Mouse (Mus musculus): ENCODE measurements around the gene Gxylt1. TPM values are rescaled to one million over a fixed set of nuclear protein-coding genes. Genes with fewer than 3 reads are reported as not detected.
"Not testable (repeated sequence)": the region's sequence is repeated elsewhere in the genome, so short reads cannot be mapped to it uniquely, and the experiment has no call there.

Gxylt1 gene
- 19.7 and 21.7 TPM in 2 replicates for polyA plus RNA-seq (2014; fragmentation: Nextera tagmentation; extraction: Ambion mirVana)

DNA sequence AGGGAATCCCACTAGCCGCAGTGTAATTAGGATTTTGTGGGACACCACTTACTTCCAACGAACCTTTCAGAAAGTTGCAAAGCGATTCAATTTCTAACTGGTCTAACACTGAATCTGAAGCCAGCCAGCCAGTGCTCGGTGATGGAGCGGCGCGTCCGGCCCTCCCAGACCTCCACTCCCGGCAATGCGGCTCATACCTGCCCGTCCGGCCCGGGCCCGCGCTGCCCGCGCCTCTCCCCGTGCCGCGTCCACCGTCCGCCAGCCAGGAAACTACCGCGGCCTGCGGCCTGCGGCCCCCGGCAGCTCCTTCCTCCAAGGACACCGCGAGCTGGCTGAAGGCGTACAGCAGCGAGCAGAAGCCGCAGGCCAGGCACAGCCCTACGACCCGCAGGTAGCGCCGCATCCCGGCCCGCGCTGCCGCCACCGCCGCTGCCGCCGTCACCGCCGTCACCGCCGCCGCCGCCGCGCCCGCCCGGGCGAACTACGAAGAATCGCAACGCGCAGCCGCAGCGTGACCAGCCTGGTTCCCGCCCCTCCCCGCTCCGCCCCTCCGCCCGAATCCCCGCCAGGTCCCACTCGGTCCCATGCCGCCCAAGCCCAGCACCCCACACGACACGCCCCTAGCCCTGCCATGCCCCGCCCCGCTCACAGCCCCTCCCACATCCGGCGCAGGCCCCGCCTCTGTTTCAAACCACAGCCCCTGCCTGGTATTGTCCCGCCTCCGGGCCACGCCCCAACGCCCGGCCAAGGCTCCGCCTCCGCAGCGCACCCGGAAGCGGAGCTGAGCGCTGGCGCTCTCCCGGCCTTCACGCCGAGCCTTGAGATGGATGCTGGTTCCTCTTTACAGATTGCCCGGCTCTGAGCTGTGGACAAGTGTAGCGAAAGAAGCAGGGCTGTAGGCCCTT lies at the start of gene Gxylt1:
Gxylt1 (minus strand) TSS at position 501 of the 905 bp plus-strand sequence.
- under 1% methylated on average over 67 of the region's 93 CpGs for WGBS
- peak; percentile 98 for ATAC-seq (replicated peaks; ENCODE audit: low FRiP score)
- H3K4me3 ChIP-seq (ENCODE audit: low read depth, low read length): peak within 1 kb of the TSS; percentile 74

DNA sequence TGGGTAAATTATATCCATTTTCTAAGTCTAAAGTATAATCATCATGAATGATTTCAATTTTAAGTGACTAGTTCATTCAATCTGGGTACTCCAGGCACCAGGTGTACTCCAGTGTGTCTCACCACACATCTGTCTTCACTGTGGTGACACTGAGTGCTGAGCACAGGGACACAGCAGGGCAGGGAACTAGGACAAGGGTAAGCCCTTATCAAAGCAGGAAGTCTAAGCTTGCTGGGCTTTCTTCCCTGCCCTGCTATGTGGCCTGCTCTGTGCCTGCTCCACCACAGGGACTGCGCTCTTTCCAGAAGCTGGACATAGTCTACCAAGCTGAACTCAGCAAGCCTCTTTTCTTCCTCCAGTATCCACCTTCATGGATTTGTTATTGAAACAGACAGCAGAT lies 43.8 kb upstream of the Gxylt1 start:
- no peak overlapping the region for H3K9ac ChIP-seq (ENCODE audit: low read length)
- no peaks in the 10 kb centered on the region for H3K36me3 ChIP-seq (ENCODE audit: control insufficient read depth, insufficient read depth, low read length)
- H3K27ac ChIP-seq (ENCODE audit: low read depth, low read length): no peak overlapping the region
- H3K27me3 ChIP-seq (ENCODE audit: control insufficient read depth, insufficient read depth, low read length): no peaks in the 10 kb centered on the region
- no peaks in the 10 kb centered on the region for H3K9me3 ChIP-seq (ENCODE audit: control insufficient read depth, low read length)
- ATAC-seq (replicated peaks; ENCODE audit: low FRiP score) (no peak), DNase-seq (ENCODE audit: low spot score) (no peak)
- no peak overlapping the region for H3K4me2 ChIP-seq (ENCODE audit: low read depth, low read length, severe bottlenecking)
- 90% methylated on average over 1 of the region's 1 CpGs for WGBS
- no peaks in the 10 kb centered on the region for H3K4me1 ChIP-seq (replicated peaks; ENCODE audit: control insufficient read depth, insufficient read depth, low read length)
- no peak overlapping the region for H3K4me3 ChIP-seq (ENCODE audit: low read depth, low read length)

More for the DNA sequence above, at the start of gene Gxylt1:
- Histone ChIP-seq H3K27ac (ENCODE audit: low read depth, low read length) (peak within 1 kb of the TSS; percentile 74), H3K4me1 (replicated peaks; ENCODE audit: control insufficient read depth, insufficient read depth, low read length) (peaks cover 11% of the 10 kb centered on the region; the same call in 1 of the 2 replicates), H3K4me2 (ENCODE audit: low read depth, low read length, severe bottlenecking) (peak within 1 kb of the TSS; percentile 66), H3K27me3 (ENCODE audit: control insufficient read depth, insufficient read depth, low read length) (no peaks in the 10 kb centered on the region), H3K36me3 (ENCODE audit: control insufficient read depth, insufficient read depth, low read length) (no peaks in the 10 kb centered on the region), H3K9ac (ENCODE audit: low read length) (peak within 1 kb of the TSS; percentile 78), H3K9me3 (ENCODE audit: control insufficient read depth, low read length) (no peaks in the 10 kb centered on the region)
- peak; percentile 100 for DNase-seq (ENCODE audit: low spot score)

DNA sequence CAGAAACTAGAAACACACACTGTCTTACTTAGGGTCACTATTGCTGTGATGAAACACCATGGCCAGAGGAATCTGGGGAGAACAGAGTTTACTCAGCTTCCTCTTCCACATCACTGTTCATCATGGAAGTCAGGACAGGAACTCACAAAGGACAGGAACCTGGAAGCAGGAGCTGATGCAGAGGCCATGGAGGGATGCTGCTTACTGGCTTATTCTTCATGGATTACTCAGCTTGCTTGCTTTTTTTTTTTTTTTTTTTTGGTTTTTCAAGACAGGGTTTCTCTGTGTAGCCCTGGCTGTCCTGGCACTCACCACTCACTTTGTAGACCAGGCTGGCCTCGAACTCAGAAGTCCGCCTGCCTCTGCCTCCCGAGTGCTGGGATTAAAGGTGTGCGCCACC lies 35.3 kb upstream of the Gxylt1 start:
- not testable (repeated sequence) for H3K27me3 ChIP-seq (ENCODE audit: control insufficient read depth, insufficient read depth, low read length); H3K4me1 ChIP-seq (replicated peaks; ENCODE audit: control insufficient read depth, insufficient read depth, low read length); H3K4me2 ChIP-seq (ENCODE audit: low read depth, low read length, severe bottlenecking); H3K4me3 ChIP-seq (ENCODE audit: low read depth, low read length); H3K27ac ChIP-seq (ENCODE audit: low read depth, low read length); H3K9me3 ChIP-seq (ENCODE audit: control insufficient read depth, low read length); H3K9ac ChIP-seq (ENCODE audit: low read length); H3K36me3 ChIP-seq (ENCODE audit: control insufficient read depth, insufficient read depth, low read length); ATAC-seq (replicated peaks; ENCODE audit: low FRiP score); DNase-seq (ENCODE audit: low spot score)
- WGBS: 92% methylated on average over 4 of the region's 4 CpGs

DNA sequence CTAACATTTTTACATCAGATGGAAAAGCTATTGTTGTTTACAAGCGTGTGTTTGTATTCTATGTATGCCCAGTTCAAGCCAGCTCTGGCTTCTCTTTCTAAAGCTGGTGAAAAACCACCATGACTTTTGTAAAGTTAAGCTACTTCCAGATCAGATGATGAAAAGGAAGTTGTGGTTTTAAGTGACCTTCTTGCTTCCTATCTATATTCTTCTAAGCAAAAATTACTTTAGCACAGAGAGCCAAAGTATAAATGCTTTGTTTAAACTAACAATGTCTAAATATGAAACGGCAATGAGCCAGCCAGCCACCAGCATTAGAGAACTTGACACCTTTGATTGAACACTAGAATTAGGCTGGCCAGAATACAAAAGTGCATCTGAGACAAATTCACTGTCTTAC lies 23.2 kb upstream of the Gxylt1 start:
- ATAC-seq (replicated peaks; ENCODE audit: low FRiP score) (no peak), DNase-seq (ENCODE audit: low spot score) (no peak)
- no peak overlapping the region for H3K27ac ChIP-seq (ENCODE audit: low read depth, low read length)
- H3K27me3 ChIP-seq (ENCODE audit: control insufficient read depth, insufficient read depth, low read length): no peaks in the 10 kb centered on the region
- 86% methylated on average over 2 of the region's 2 CpGs for WGBS
- peaks cover 2% of the 10 kb centered on the region; the same call in 1 of the 2 replicates for H3K4me1 ChIP-seq (replicated peaks; ENCODE audit: control insufficient read depth, insufficient read depth, low read length)
- H3K36me3 ChIP-seq (ENCODE audit: control insufficient read depth, insufficient read depth, low read length): no peaks in the 10 kb centered on the region
- no peak overlapping the region for H3K9ac ChIP-seq (ENCODE audit: low read length)
- H3K9me3 ChIP-seq (ENCODE audit: control insufficient read depth, low read length): no peaks in the 10 kb centered on the region
- no peak overlapping the region for H3K4me2 ChIP-seq (ENCODE audit: low read depth, low read length, severe bottlenecking)
- no peak overlapping the region for H3K4me3 ChIP-seq (ENCODE audit: low read depth, low read length)

- no peak for ATAC-seq (replicated peaks; ENCODE audit: low FRiP score)
- Histone ChIP-seq H3K9me3 (ENCODE audit: control insufficient read depth, low read length) (no peaks in the 10 kb centered on the region), H3K36me3 (ENCODE audit: control insufficient read depth, insufficient read depth, low read length) (no peaks in the 10 kb centered on the region; the same call in 1 of the 2 replicates), H3K9ac (ENCODE audit: low read length) (no peak overlapping the region), H3K27me3 (ENCODE audit: control insufficient read depth, insufficient read depth, low read length) (no peaks in the 10 kb centered on the region), H3K4me1 (replicated peaks; ENCODE audit: control insufficient read depth, insufficient read depth, low read length) (no peaks in the 10 kb centered on the region), H3K27ac (ENCODE audit: low read depth, low read length) (no peak overlapping the region), H3K4me2 (ENCODE audit: low read depth, low read length, severe bottlenecking) (no peak overlapping the region), H3K4me3 (ENCODE audit: low read depth, low read length) (no peak overlapping the region)
- no peak for DNase-seq (ENCODE audit: low spot score)
- WGBS: 92% methylated on average over 11 of the region's 11 CpGs
Observed at GRCm38 (mm10) chr15:93294483-93294882, 19.5 kb upstream of the Gxylt1 start.

- Histone ChIP-seq H3K27ac (ENCODE audit: low read depth, low read length) (no peak overlapping the region), H3K4me1 (replicated peaks; ENCODE audit: control insufficient read depth, insufficient read depth, low read length) (no peaks in the 10 kb centered on the region), H3K36me3 (ENCODE audit: control insufficient read depth, insufficient read depth, low read length) (no peaks in the 10 kb centered on the region; the same call in 1 of the 2 replicates), H3K9me3 (ENCODE audit: control insufficient read depth, low read length) (no peaks in the 10 kb centered on the region), H3K27me3 (ENCODE audit: control insufficient read depth, insufficient read depth, low read length) (no peaks in the 10 kb centered on the region), H3K9ac (ENCODE audit: low read length) (no peak overlapping the region), H3K4me3 (ENCODE audit: low read depth, low read length) (no peak overlapping the region), H3K4me2 (ENCODE audit: low read depth, low read length, severe bottlenecking) (no peak overlapping the region)
- DNase-seq (ENCODE audit: low spot score) (no peak), ATAC-seq (replicated peaks; ENCODE audit: low FRiP score) (no peak)
- 91% methylated on average over 4 of the region's 4 CpGs for WGBS
Observed at GRCm38 (mm10) chr15:93288321-93288720, 13.3 kb upstream of the Gxylt1 start.

GRCm38 (mm10) chr15:93287628-93288027 lies 12.6 kb upstream of the Gxylt1 start:
- DNase-seq (ENCODE audit: low spot score): no peak
- no peaks in the 10 kb centered on the region for H3K27me3 ChIP-seq (ENCODE audit: control insufficient read depth, insufficient read depth, low read length)
- no peaks in the 10 kb centered on the region; the same call in 1 of the 2 replicates for H3K36me3 ChIP-seq (ENCODE audit: control insufficient read depth, insufficient read depth, low read length)
- H3K4me1 ChIP-seq (replicated peaks; ENCODE audit: control insufficient read depth, insufficient read depth, low read length): no peaks in the 10 kb centered on the region
- WGBS: 80% methylated on average over 2 of the region's 2 CpGs
- no peaks in the 10 kb centered on the region for H3K9me3 ChIP-seq (ENCODE audit: control insufficient read depth, low read length)
- no peak overlapping the region for H3K4me2 ChIP-seq (ENCODE audit: low read depth, low read length, severe bottlenecking)
- no peak overlapping the region for H3K4me3 ChIP-seq (ENCODE audit: low read depth, low read length)
- H3K27ac ChIP-seq (ENCODE audit: low read depth, low read length): no peak overlapping the region
- no peak for ATAC-seq (replicated peaks; ENCODE audit: low FRiP score)
- H3K9ac ChIP-seq (ENCODE audit: low read length): no peak overlapping the region

DNA sequence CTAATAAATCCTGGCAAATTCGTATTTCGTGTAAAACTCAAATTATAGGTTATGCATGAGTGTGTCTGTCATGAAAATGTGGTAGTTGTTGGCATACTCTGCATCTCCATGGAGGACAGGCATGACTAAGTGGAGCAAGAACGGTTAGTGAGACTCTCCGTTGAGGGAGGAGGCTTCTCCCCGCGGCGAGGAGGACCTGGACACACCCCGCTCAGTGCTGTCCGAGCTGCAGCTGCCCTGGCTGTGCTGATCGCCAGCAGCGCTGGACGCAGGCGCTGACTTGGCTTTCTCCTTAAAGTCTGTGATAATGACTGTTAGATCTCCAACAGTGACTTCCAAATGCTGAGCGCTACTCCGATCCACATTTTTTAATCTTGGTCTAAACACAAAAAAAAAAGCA lies 10.3 kb upstream of the Gxylt1 start:
- 82% methylated on average over 15 of the region's 15 CpGs for WGBS
- H3K36me3 ChIP-seq (ENCODE audit: control insufficient read depth, insufficient read depth, low read length): peaks cover 2% of the 10 kb centered on the region; the same call in 1 of the 2 replicates
- no peaks in the 10 kb centered on the region for H3K4me1 ChIP-seq (replicated peaks; ENCODE audit: control insufficient read depth, insufficient read depth, low read length)
- no peaks in the 10 kb centered on the region for H3K9me3 ChIP-seq (ENCODE audit: control insufficient read depth, low read length)
- DNase-seq (ENCODE audit: low spot score) (no peak), ATAC-seq (replicated peaks; ENCODE audit: low FRiP score) (no peak)
- no peak overlapping the region for H3K4me2 ChIP-seq (ENCODE audit: low read depth, low read length, severe bottlenecking)
- H3K4me3 ChIP-seq (ENCODE audit: low read depth, low read length): no peak overlapping the region
- no peak overlapping the region for H3K9ac ChIP-seq (ENCODE audit: low read length)
- no peak overlapping the region for H3K27ac ChIP-seq (ENCODE audit: low read depth, low read length)
- no peaks in the 10 kb centered on the region for H3K27me3 ChIP-seq (ENCODE audit: control insufficient read depth, insufficient read depth, low read length)
